7 mouse cellular contexts compared by ENCODE assay signal in the genomic region with DNA sequence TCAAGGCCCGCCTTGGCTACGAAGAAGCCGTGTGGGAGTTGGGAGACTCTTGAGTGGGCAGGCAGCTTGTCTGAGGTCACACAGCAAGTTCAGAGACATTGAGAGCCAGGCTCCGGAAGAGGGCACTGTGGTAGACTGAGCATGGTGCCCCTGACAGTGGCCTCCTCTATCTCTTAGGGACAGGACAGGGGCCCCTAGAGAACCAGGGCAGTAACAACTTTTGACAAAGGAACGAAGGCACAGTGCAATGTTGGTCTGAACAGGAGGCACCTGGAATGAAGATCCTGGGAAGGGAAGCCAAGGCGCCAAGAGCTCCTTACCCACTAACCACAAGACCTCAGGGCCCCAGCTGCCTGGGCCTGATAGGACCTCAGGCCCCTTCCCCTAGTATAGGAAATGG. TPM values are rescaled to one million over a fixed set of nuclear protein-coding genes. Genes with fewer than 3 reads are reported as not detected.
DNase-seq lines count a peak whose midpoint lies in the region; ATAC-seq and TF ChIP-seq lines count a peak whose summit lies in the region.

No protein-coding gene starts in this region.

- H3K27me3 ChIP-seq in lung, postnatal 0 days (replicated peaks; ENCODE audit: insufficient read depth, low read length) = no peaks in the 10 kb centered on the region
- H3K27me3 ChIP-seq in forebrain, embryonic 15.5 days = no peaks in the 10 kb centered on the region

- no peak overlapping the region for H3K4me3 ChIP-seq in lung, postnatal 0 days (ENCODE audit: low read depth, low read length)
- no peak overlapping the region for H3K4me3 ChIP-seq in forebrain, embryonic 15.5 days

- no peak overlapping the region for H3K27ac ChIP-seq in lung, postnatal 0 days (ENCODE audit: low read length)
- 0 out of 2 replicates have a peak overlapping the region, but pooled peaks have one; percentile 54 for H3K27ac ChIP-seq in forebrain, embryonic 15.5 days (replicated peaks)

- 75% methylated on average over 6 of the region's 6 CpGs for WGBS in lung, postnatal 0 days
- WGBS in forebrain, embryonic 15.5 days = 88% methylated on average over 6 of the region's 6 CpGs

- TF ChIP-seq CTCF in lung, postnatal 0 days (IDR thresholded peaks at IDR 0.05) = no peak

- no peak for ATAC-seq in lung, postnatal 0 days
- no peak for ATAC-seq in forebrain, embryonic 15.5 days (replicated peaks)
- peak; percentile 56 for ATAC-seq in megakaryocyte progenitor cell, adult 5-6 weeks (replicated peaks; ENCODE audit: poor library complexity)

- peak overlapping the region; percentile 20; the same call in 1 of the 2 replicates for H3K4me2 ChIP-seq in lung, postnatal 0 days (replicated peaks; ENCODE audit: low read depth, low read length)
- H3K4me2 ChIP-seq in forebrain, embryonic 15.5 days (replicated peaks) = no peak overlapping the region

- TF ChIP-seq EP300 in lung, postnatal 0 days (IDR thresholded peaks at IDR 0.05) = no peak

- DNase-seq in lung, postnatal 0 days (ENCODE audit: low spot score) = no peak
- DNase-seq in lung, postnatal 14 days = no peak
- peak; percentile 61 for DNase-seq in thymus, postnatal 25 days
- no peak for DNase-seq in right cerebral cortex, postnatal 14 days
- DNase-seq in left cerebral cortex, postnatal 4 days = no peak

- no peak overlapping the region for H3K9ac ChIP-seq in lung, postnatal 0 days (replicated peaks; ENCODE audit: low read depth)
- H3K9ac ChIP-seq in forebrain, embryonic 15.5 days (replicated peaks) = no peak overlapping the region

- no peaks in the 10 kb centered on the region for H3K9me3 ChIP-seq in lung, postnatal 0 days (ENCODE audit: low read length)
- no peaks in the 10 kb centered on the region for H3K9me3 ChIP-seq in forebrain, embryonic 15.5 days

- intact Hi-C loops in left cerebral cortex, postnatal 4 days (cut with DNase I) = no loop called here

- no peaks in the 10 kb centered on the region for H3K36me3 ChIP-seq in lung, postnatal 0 days (ENCODE audit: insufficient read depth, low read length)
- H3K36me3 ChIP-seq in forebrain, embryonic 15.5 days = no peaks in the 10 kb centered on the region

- H3K4me1 ChIP-seq in lung, postnatal 0 days (ENCODE audit: insufficient read depth, low read depth, low read length) = peaks cover 7% of the 10 kb centered on the region; the same call in 1 of the 2 replicates
- peaks cover 66% of the 10 kb centered on the region for H3K4me1 ChIP-seq in forebrain, embryonic 15.5 days

RNA-seq across cellular contexts. Expression of a gene that starts 10.5 kb away (rescaled TPM):
- polyA plus RNA-seq in lung, postnatal 0 days (2015; fragmentation: Nextera tagmentation; extraction: Ambion mirVana) = 33.9 and 39.0 TPM in 2 replicates
- polyA plus RNA-seq in forebrain, embryonic 15.5 days (2015; fragmentation: Nextera tagmentation; extraction: Ambion mirVana) = 135 and 140 TPM in 2 replicates
- total RNA-seq in megakaryocyte progenitor cell, adult 5-6 weeks (2015) = 88.4 and 140 TPM in 2 replicates
- 48.8 and 85.6 TPM in 2 replicates for total RNA-seq in megakaryocyte progenitor cell, adult 5-6 weeks (2017)
- total RNA-seq in left cerebral cortex, postnatal 4 days (2021) = 100 to 1,000 TPM; 125 to 153 TPM

RNA-seq across cellular contexts. Expression of a gene that starts 32.5 kb away (rescaled TPM):
- polyA plus RNA-seq in lung, postnatal 0 days (2015; fragmentation: Nextera tagmentation; extraction: Ambion mirVana) = 4.8 and 5.3 TPM in 2 replicates
- 1.0 and 1.2 TPM in 2 replicates for polyA plus RNA-seq in forebrain, embryonic 15.5 days (2015; fragmentation: Nextera tagmentation; extraction: Ambion mirVana)
- total RNA-seq in megakaryocyte progenitor cell, adult 5-6 weeks (2015) = 106 and 111 TPM in 2 replicates
- total RNA-seq in megakaryocyte progenitor cell, adult 5-6 weeks (2017) = 178 and 215 TPM in 2 replicates
- 1 to 10 TPM; 1.1 to 2.1 TPM for total RNA-seq in left cerebral cortex, postnatal 4 days (2021)

Comparison
In these comparisons a context has a peak if more than half of its experiments do, and no peak if none do; other contexts are left out.
1. RNA of a gene that starts 32.5 kb away (total RNA-seq): 106 to 215 TPM in megakaryocyte progenitor cell, adult 5-6 weeks; 1.1 to 2.1 TPM in left cerebral cortex, postnatal 4 days; every median in the first group is over 10 times any median in the second.